Mouse (Mus musculus): ENCODE measurements around the gene Tssk2. TPM values are rescaled to one million over a fixed set of nuclear protein-coding genes. Genes with fewer than 3 reads are reported as not detected.

The Tssk2 gene
- polyA plus RNA-seq, 1 experiment from 2014 or later = not detected

GRCm38 (mm10) chr16:17928627-17929104, 30.2 kb downstream of the Tssk2 start:
- ATAC-seq (replicated peaks; ENCODE audit: insufficient number of reproducible peaks, low FRiP score, low TSS enrichment, low read depth) = peak; percentile 50
- DNase-seq (ENCODE audit: low spot score) = peak; percentile 84
- Histone ChIP-seq H3K36me3 (replicated peaks; ENCODE audit: control insufficient read depth, insufficient read depth, low read depth, low read length) (peaks cover 3% of the 10 kb centered on the region; the same call in 1 of the 2 replicates), H3K9me3 (replicated peaks; ENCODE audit: control insufficient read depth, low read length) (no peaks in the 10 kb centered on the region), H3K9ac (replicated peaks; ENCODE audit: low read length) (peak overlapping the region; percentile 62), H3K4me1 (ENCODE audit: control insufficient read depth, insufficient read depth, low read length) (no peaks in the 10 kb centered on the region), H3K4me3 (ENCODE audit: low read depth, low read length) (peak overlapping the region; percentile 72), H3K27me3 (ENCODE audit: control insufficient read depth, insufficient read depth, low read length) (no peaks in the 10 kb centered on the region), H3K4me2 (ENCODE audit: low read depth, low read length) (peak overlapping the region; percentile 71), H3K27ac (replicated peaks; ENCODE audit: low read depth, low read length) (peak overlapping the region; percentile 47)
- under 1% methylated on average over 9 of the region's 9 CpGs for WGBS

- no peak overlapping the region for H3K4me2 ChIP-seq (ENCODE audit: low read depth, low read length)
- no peak overlapping the region for H3K4me3 ChIP-seq (ENCODE audit: low read depth, low read length)
- WGBS = 22% methylated on average over 2 of the region's 2 CpGs
These were observed 30.8 kb downstream of the Tssk2 start for GRCm38 (mm10) chr16:17929211-17929610.

GRCm38 (mm10) chr16:17929631-17930030, 31.2 kb downstream of the Tssk2 start:
- H3K4me1 ChIP-seq (ENCODE audit: control insufficient read depth, insufficient read depth, low read length) = no peaks in the 10 kb centered on the region
- peaks cover 3% of the 10 kb centered on the region; the same call in 1 of the 2 replicates for H3K36me3 ChIP-seq (replicated peaks; ENCODE audit: control insufficient read depth, insufficient read depth, low read depth, low read length)
- no peak for ATAC-seq (replicated peaks; ENCODE audit: insufficient number of reproducible peaks, low FRiP score, low TSS enrichment, low read depth)
- no peak overlapping the region for H3K4me3 ChIP-seq (ENCODE audit: low read depth, low read length)
- H3K9ac ChIP-seq (replicated peaks; ENCODE audit: low read length) = no peak overlapping the region
- H3K4me2 ChIP-seq (ENCODE audit: low read depth, low read length) = no peak overlapping the region
- no peak for DNase-seq (ENCODE audit: low spot score)
- H3K27ac ChIP-seq (replicated peaks; ENCODE audit: low read depth, low read length) = no peak overlapping the region
- H3K27me3 ChIP-seq (ENCODE audit: control insufficient read depth, insufficient read depth, low read length) = no peaks in the 10 kb centered on the region
- WGBS = 82% methylated on average over 2 of the region's 2 CpGs
- no peaks in the 10 kb centered on the region for H3K9me3 ChIP-seq (replicated peaks; ENCODE audit: control insufficient read depth, low read length)

More at GRCm38 (mm10) chr16:17929211-17929610, 30.8 kb downstream of the Tssk2 start:
- ATAC-seq (replicated peaks; ENCODE audit: insufficient number of reproducible peaks, low FRiP score, low TSS enrichment, low read depth) (0 out of 2 replicates have a peak, but pooled peaks have one; percentile 1), DNase-seq (ENCODE audit: low spot score) (no peak)
- no peaks in the 10 kb centered on the region for H3K4me1 ChIP-seq (ENCODE audit: control insufficient read depth, insufficient read depth, low read length)
- no peaks in the 10 kb centered on the region for H3K9me3 ChIP-seq (replicated peaks; ENCODE audit: control insufficient read depth, low read length)
- H3K36me3 ChIP-seq (replicated peaks; ENCODE audit: control insufficient read depth, insufficient read depth, low read depth, low read length) = peaks cover 3% of the 10 kb centered on the region; the same call in 1 of the 2 replicates
- no peak overlapping the region for H3K27ac ChIP-seq (replicated peaks; ENCODE audit: low read depth, low read length)
- H3K9ac ChIP-seq (replicated peaks; ENCODE audit: low read length) = 0 out of 2 replicates have a peak overlapping the region, but pooled peaks have one; percentile 62
- no peaks in the 10 kb centered on the region for H3K27me3 ChIP-seq (ENCODE audit: control insufficient read depth, insufficient read depth, low read length)

- Histone ChIP-seq H3K9me3 (replicated peaks; ENCODE audit: control insufficient read depth, low read length) (no peaks in the 10 kb centered on the region), H3K36me3 (replicated peaks; ENCODE audit: control insufficient read depth, insufficient read depth, low read depth, low read length) (no peaks in the 10 kb centered on the region), H3K4me2 (ENCODE audit: low read depth, low read length) (no peak overlapping the region), H3K27me3 (ENCODE audit: control insufficient read depth, insufficient read depth, low read length) (no peaks in the 10 kb centered on the region), H3K4me3 (ENCODE audit: low read depth, low read length) (no peak overlapping the region), H3K9ac (replicated peaks; ENCODE audit: low read length) (no peak overlapping the region), H3K27ac (replicated peaks; ENCODE audit: low read depth, low read length) (no peak overlapping the region), H3K4me1 (ENCODE audit: control insufficient read depth, insufficient read depth, low read length) (no peaks in the 10 kb centered on the region)
- WGBS = 81% methylated on average over 5 of the region's 5 CpGs
- ATAC-seq (replicated peaks; ENCODE audit: insufficient number of reproducible peaks, low FRiP score, low TSS enrichment, low read depth) (no peak), DNase-seq (ENCODE audit: low spot score) (no peak)
These were observed 33.5 kb downstream of the Tssk2 start for GRCm38 (mm10) chr16:17931906-17932460.

- no peak for ATAC-seq (replicated peaks; ENCODE audit: insufficient number of reproducible peaks, low FRiP score, low TSS enrichment, low read depth)
- no peak for DNase-seq (ENCODE audit: low spot score)
- Histone ChIP-seq H3K4me2 (ENCODE audit: low read depth, low read length) (no peak overlapping the region), H3K27ac (replicated peaks; ENCODE audit: low read depth, low read length) (no peak overlapping the region), H3K36me3 (replicated peaks; ENCODE audit: control insufficient read depth, insufficient read depth, low read depth, low read length) (no peaks in the 10 kb centered on the region), H3K4me1 (ENCODE audit: control insufficient read depth, insufficient read depth, low read length) (no peaks in the 10 kb centered on the region), H3K4me3 (ENCODE audit: low read depth, low read length) (no peak overlapping the region), H3K9me3 (replicated peaks; ENCODE audit: control insufficient read depth, low read length) (no peaks in the 10 kb centered on the region), H3K27me3 (ENCODE audit: control insufficient read depth, insufficient read depth, low read length) (no peaks in the 10 kb centered on the region), H3K9ac (replicated peaks; ENCODE audit: low read length) (no peak overlapping the region)
- WGBS = 70% methylated on average over 9 of the region's 9 CpGs
These were observed 35.4 kb downstream of the Tssk2 start for GRCm38 (mm10) chr16:17933594-17934444.

GRCm38 (mm10) chr16:17934445-17934910, 36.0 kb downstream of the Tssk2 start:
- ATAC-seq (replicated peaks; ENCODE audit: insufficient number of reproducible peaks, low FRiP score, low TSS enrichment, low read depth) = no peak
- no peaks in the 10 kb centered on the region for H3K27me3 ChIP-seq (ENCODE audit: control insufficient read depth, insufficient read depth, low read length)
- WGBS = 64% methylated on average over 3 of the region's 3 CpGs
- H3K4me3 ChIP-seq (ENCODE audit: low read depth, low read length) = no peak overlapping the region
- H3K27ac ChIP-seq (replicated peaks; ENCODE audit: low read depth, low read length) = no peak overlapping the region
- H3K36me3 ChIP-seq (replicated peaks; ENCODE audit: control insufficient read depth, insufficient read depth, low read depth, low read length) = no peaks in the 10 kb centered on the region
- no peak overlapping the region for H3K4me2 ChIP-seq (ENCODE audit: low read depth, low read length)
- no peaks in the 10 kb centered on the region for H3K4me1 ChIP-seq (ENCODE audit: control insufficient read depth, insufficient read depth, low read length)
- no peak overlapping the region for H3K9ac ChIP-seq (replicated peaks; ENCODE audit: low read length)
- DNase-seq (ENCODE audit: low spot score) = no peak
- H3K9me3 ChIP-seq (replicated peaks; ENCODE audit: control insufficient read depth, low read length) = no peaks in the 10 kb centered on the region

GRCm38 (mm10) chr16:17936776-17937175, 38.3 kb downstream of the Tssk2 start:
- H3K4me3 ChIP-seq (ENCODE audit: low read depth, low read length) = no peak overlapping the region
- DNase-seq (ENCODE audit: low spot score) (no peak), ATAC-seq (replicated peaks; ENCODE audit: insufficient number of reproducible peaks, low FRiP score, low TSS enrichment, low read depth) (no peak)
- no peak overlapping the region for H3K27ac ChIP-seq (replicated peaks; ENCODE audit: low read depth, low read length)
- 82% methylated on average over 10 of the region's 10 CpGs for WGBS
- H3K4me2 ChIP-seq (ENCODE audit: low read depth, low read length) = no peak overlapping the region
- H3K36me3 ChIP-seq (replicated peaks; ENCODE audit: control insufficient read depth, insufficient read depth, low read depth, low read length) = no peaks in the 10 kb centered on the region
- H3K4me1 ChIP-seq (ENCODE audit: control insufficient read depth, insufficient read depth, low read length) = no peaks in the 10 kb centered on the region
- no peaks in the 10 kb centered on the region for H3K27me3 ChIP-seq (ENCODE audit: control insufficient read depth, insufficient read depth, low read length)
- H3K9me3 ChIP-seq (replicated peaks; ENCODE audit: control insufficient read depth, low read length) = no peaks in the 10 kb centered on the region
- H3K9ac ChIP-seq (replicated peaks; ENCODE audit: low read length) = no peak overlapping the region

- Histone ChIP-seq H3K4me1 (ENCODE audit: control insufficient read depth, insufficient read depth, low read length) (no peaks in the 10 kb centered on the region), H3K27me3 (ENCODE audit: control insufficient read depth, insufficient read depth, low read length) (no peaks in the 10 kb centered on the region), H3K36me3 (replicated peaks; ENCODE audit: control insufficient read depth, insufficient read depth, low read depth, low read length) (no peaks in the 10 kb centered on the region), H3K27ac (replicated peaks; ENCODE audit: low read depth, low read length) (no peak overlapping the region), H3K9ac (replicated peaks; ENCODE audit: low read length) (no peak overlapping the region), H3K9me3 (replicated peaks; ENCODE audit: control insufficient read depth, low read length) (no peaks in the 10 kb centered on the region), H3K4me2 (ENCODE audit: low read depth, low read length) (no peak overlapping the region), H3K4me3 (ENCODE audit: low read depth, low read length) (no peak overlapping the region)
- ATAC-seq (replicated peaks; ENCODE audit: insufficient number of reproducible peaks, low FRiP score, low TSS enrichment, low read depth) (no peak), DNase-seq (ENCODE audit: low spot score) (no peak)
- 84% methylated on average over 7 of the region's 7 CpGs for WGBS
These were observed 39.8 kb downstream of the Tssk2 start for GRCm38 (mm10) chr16:17938187-17938586.

Data from embryonic facial prominence, embryonic 11.5 days (tissue).